Mouse (Mus musculus): ENCODE measurements at regions not wholly inside any gene's neighbourhood (a gene's known extent, or its start where the extent isn't known, plus 50 kb on each side); places are given as distances from the start of the nearest gene placed in this dataset.
A peak's percentile ranks its signal among the peaks of the same experiment; 100 is the strongest.

DNA sequence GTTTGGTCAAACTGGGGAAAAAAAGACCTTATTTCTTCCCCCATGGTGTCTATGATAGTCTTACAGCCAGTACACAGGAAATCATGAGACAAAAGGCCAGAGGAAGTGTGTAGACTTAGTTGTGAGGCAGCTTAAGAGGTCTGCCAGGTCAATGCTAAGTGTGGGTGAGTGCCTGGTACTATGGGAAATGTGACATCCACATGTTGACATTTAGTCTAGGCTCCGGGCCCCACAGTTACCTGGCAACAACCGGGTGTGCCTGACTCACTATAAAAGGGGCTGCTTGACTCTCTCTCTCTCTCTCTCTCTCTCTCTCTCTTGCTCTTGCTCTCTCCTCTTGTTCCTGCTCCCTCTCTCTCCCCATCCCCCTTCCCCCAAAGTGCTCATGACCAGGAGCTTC lies 196.1 kb upstream of the Kit start:
- Histone ChIP-seq H3K4me3 (replicated peaks; ENCODE audit: low read length) (no peak overlapping the region), H3K36me3 (ENCODE audit: insufficient read depth, low read length) (no peaks in the 10 kb centered on the region), H3K9me3 (ENCODE audit: low read length) (no peaks in the 10 kb centered on the region), H3K27me3 (ENCODE audit: insufficient read depth, low read length) (no peaks in the 10 kb centered on the region), H3K4me1 (replicated peaks; ENCODE audit: low read depth, low read length) (peaks cover 15% of the 10 kb centered on the region)
- TF ChIP-seq CTCF (conservative IDR thresholded peaks at IDR 0.05; ENCODE audit: low read length) (no peak), NANOG (IDR thresholded peaks at IDR 0.05; ENCODE audit: borderline replicate concordance, low read length) (no peak), POU5F1 (IDR thresholded peaks at IDR 0.05; ENCODE audit: borderline replicate concordance, low read length) (no peak)

DNA sequence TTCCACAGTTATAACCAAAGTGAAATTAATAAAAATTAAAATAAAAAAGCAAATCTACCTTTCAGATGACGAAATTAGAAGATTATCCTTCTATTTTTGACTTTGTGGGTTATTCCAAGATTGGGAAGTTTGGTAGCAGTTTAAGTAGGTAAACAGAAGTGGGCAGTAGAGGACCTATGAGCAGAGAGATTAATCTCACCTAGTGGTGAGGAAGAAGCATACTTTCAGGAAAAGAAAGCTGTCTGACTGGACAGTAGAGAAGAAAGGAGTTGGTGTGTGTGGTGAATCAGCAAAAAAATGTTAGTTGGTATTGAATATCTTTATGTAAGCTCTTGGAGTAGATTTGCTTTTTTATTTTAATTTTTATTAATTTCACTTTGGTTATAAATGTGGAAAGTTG lies 194.4 kb upstream of the Kit start:
- TF ChIP-seq CTCF (conservative IDR thresholded peaks at IDR 0.05; ENCODE audit: low read length) (peak; percentile 23; the same call in 1 of the 2 replicates), POU5F1 (IDR thresholded peaks at IDR 0.05; ENCODE audit: borderline replicate concordance, low read length) (no peak)
- Histone ChIP-seq H3K4me1 (replicated peaks; ENCODE audit: low read depth, low read length) (peaks cover 15% of the 10 kb centered on the region), H3K36me3 (ENCODE audit: insufficient read depth, low read length) (no peaks in the 10 kb centered on the region), H3K9me3 (ENCODE audit: low read length) (no peaks in the 10 kb centered on the region), H3K4me3 (replicated peaks; ENCODE audit: low read length) (no peak overlapping the region), H3K27me3 (ENCODE audit: insufficient read depth, low read length) (no peaks in the 10 kb centered on the region)

DNA sequence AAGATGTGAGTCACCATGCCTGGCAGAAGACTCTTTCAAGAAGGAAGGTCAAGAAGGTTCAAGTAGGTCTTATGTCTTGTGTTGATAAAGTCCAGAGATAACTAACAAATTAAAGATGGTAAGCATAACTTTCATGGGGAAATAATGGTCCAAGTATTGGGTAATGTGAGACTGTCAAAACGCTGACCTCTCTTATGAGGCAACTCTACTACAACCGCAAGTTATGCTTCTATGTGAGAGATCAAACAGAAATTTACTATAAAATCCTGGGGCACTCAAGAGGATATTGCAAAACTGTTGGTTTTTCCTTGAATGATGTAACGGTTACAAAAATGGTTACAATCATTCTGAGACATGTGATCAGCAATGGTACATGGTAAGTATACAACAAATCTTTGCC lies 192.6 kb upstream of the Kit start:
- TF ChIP-seq NANOG (IDR thresholded peaks at IDR 0.05; ENCODE audit: borderline replicate concordance, low read length) (no peak), POU5F1 (IDR thresholded peaks at IDR 0.05; ENCODE audit: borderline replicate concordance, low read length) (no peak), CTCF (conservative IDR thresholded peaks at IDR 0.05; ENCODE audit: low read length) (no peak)
- H3K4me1 ChIP-seq (replicated peaks; ENCODE audit: low read depth, low read length) = peaks cover 12% of the 10 kb centered on the region
- no peak overlapping the region for H3K4me3 ChIP-seq (replicated peaks; ENCODE audit: low read length)
- H3K36me3 ChIP-seq (ENCODE audit: insufficient read depth, low read length) = no peaks in the 10 kb centered on the region
- no peaks in the 10 kb centered on the region for H3K27me3 ChIP-seq (ENCODE audit: insufficient read depth, low read length)
- no peaks in the 10 kb centered on the region for H3K9me3 ChIP-seq (ENCODE audit: low read length)

DNA sequence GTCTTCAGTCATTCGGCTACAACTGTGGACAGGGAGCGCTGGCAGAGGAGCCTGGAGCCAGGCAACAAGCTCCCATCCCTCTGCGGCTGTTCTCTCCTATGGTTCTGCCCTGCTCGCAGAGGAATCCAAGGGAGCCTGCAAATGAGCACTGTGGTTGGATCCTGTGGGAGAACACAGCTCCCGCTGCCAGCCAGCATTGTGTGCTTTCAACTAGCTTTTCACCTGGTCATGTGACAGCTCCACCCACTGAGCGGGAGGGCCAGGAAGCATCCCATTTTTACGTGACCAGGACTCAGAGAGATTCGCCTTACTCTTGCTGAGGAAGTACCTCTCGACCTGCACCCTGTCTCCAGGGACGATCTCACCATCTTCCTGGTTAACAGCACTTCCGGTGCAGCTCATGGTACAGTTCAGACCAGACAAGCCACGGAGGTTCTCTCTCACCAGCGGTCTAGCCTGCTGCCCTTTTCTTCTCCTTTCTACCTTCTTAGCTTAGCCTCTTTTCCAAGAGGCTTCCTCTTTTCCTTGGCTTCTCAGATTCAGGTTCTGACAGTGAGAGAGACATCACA lies 186.7 kb upstream of the Kit start:
- H3K27me3 ChIP-seq (ENCODE audit: insufficient read depth, low read length) = 0 out of 2 replicates have a peak, but pooled peaks cover 7% of the 10 kb centered on the region
- no peaks in the 10 kb centered on the region for H3K9me3 ChIP-seq (ENCODE audit: low read length)
- H3K36me3 ChIP-seq (ENCODE audit: insufficient read depth, low read length) = no peaks in the 10 kb centered on the region
- no peak overlapping the region for H3K4me3 ChIP-seq (replicated peaks; ENCODE audit: low read length)
- TF ChIP-seq CTCF (conservative IDR thresholded peaks at IDR 0.05; ENCODE audit: low read length) (no peak), POU5F1 (IDR thresholded peaks at IDR 0.05; ENCODE audit: borderline replicate concordance, low read length) (no peak), NANOG (IDR thresholded peaks at IDR 0.05; ENCODE audit: borderline replicate concordance, low read length) (no peak)
- H3K4me1 ChIP-seq (replicated peaks; ENCODE audit: low read depth, low read length) = peaks cover 7% of the 10 kb centered on the region; the same call in 1 of the 2 replicates

DNA sequence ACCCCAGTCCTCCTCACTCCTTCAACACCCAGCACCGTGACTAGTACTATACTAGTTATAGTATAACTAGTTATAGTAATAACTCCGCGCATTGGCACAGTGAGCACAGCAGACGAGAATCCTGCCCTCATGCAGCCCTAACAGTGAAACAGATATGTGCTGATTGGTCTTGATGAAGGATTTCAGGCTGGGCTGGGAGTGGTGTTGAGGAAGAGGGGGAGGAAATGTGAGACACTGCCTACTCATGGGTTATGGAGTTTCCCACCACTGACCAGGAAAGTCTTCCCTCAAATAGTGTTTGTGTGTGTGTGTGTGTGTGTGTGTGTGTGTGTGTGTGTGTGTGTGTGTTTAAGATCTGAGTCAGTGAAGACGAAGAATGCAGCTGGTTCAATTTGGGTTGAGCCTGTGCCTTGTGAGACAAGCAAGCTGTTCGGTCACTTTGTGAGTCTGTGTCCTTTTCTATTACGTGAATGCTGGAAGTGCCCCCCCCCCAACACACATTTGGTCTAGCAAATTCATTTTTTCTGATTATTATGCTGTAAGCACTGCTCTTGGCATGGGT lies 185.9 kb upstream of the Kit start:
- Histone ChIP-seq H3K9me3 (ENCODE audit: low read length) (no peaks in the 10 kb centered on the region), H3K36me3 (ENCODE audit: insufficient read depth, low read length) (no peaks in the 10 kb centered on the region), H3K4me1 (replicated peaks; ENCODE audit: low read depth, low read length) (peaks cover 7% of the 10 kb centered on the region; the same call in 1 of the 2 replicates), H3K27me3 (ENCODE audit: insufficient read depth, low read length) (0 out of 2 replicates have a peak, but pooled peaks cover 7% of the 10 kb centered on the region), H3K4me3 (replicated peaks; ENCODE audit: low read length) (no peak overlapping the region)
- TF ChIP-seq CTCF (conservative IDR thresholded peaks at IDR 0.05; ENCODE audit: low read length) (no peak), NANOG (IDR thresholded peaks at IDR 0.05; ENCODE audit: borderline replicate concordance, low read length) (no peak), POU5F1 (IDR thresholded peaks at IDR 0.05; ENCODE audit: borderline replicate concordance, low read length) (no peak)

DNA sequence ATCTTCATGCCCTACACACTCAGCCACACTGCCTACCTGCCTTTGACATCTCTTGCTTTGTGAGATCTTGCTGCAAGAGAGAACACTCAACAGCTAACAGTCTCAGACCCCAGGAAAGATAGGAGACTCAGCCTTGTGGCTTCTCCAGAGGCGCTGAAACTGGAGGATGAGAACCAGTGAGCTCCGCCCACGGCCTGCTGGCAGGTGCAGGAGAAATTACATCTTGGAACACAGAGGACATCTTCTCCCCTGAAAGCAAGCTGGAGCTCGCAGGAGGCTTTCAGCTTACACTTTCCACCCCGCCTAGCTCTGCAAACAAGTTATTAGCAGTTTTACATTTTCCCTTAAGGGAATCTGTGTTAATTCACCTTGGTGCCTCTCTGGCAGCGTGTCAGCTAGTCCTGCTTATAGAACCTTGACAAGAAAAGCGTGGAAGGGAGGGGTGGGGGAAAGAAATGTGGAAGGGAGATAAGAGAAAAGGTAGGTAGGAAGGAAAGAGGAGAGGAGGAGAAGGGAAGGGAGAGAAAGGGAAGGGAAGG lies 185.2 kb upstream of the Kit start:
- Histone ChIP-seq H3K36me3 (ENCODE audit: insufficient read depth, low read length) (no peaks in the 10 kb centered on the region), H3K27me3 (ENCODE audit: insufficient read depth, low read length) (0 out of 2 replicates have a peak, but pooled peaks cover 7% of the 10 kb centered on the region), H3K4me3 (replicated peaks; ENCODE audit: low read length) (no peak overlapping the region), H3K4me1 (replicated peaks; ENCODE audit: low read depth, low read length) (peaks cover 7% of the 10 kb centered on the region; the same call in 1 of the 2 replicates), H3K9me3 (ENCODE audit: low read length) (no peaks in the 10 kb centered on the region)
- TF ChIP-seq NANOG (IDR thresholded peaks at IDR 0.05; ENCODE audit: borderline replicate concordance, low read length) = no peak
- TF ChIP-seq POU5F1 (IDR thresholded peaks at IDR 0.05; ENCODE audit: borderline replicate concordance, low read length) = no peak
- no peak for TF ChIP-seq CTCF (conservative IDR thresholded peaks at IDR 0.05; ENCODE audit: low read length)

DNA sequence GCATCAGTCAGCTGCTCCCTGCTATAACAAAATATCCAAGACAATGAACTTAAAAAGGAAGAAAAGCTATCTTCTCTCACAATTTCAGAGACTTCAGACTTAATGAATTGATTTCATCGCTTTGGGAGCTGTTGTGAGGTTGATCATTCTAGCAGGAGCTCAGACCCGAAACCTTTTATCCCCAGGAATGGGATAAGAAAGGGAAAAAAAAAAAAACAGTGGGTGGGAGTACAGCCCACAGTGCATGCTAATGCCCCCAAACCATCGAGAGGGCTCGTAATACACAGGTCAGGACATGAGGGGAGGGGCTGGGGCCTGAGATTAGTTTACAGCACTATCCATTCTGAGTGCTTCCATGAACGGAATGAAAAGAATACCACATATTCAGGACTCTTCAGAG lies 175.9 kb upstream of the Kit start:
- H3K36me3 ChIP-seq (ENCODE audit: insufficient read depth, low read length) = no peaks in the 10 kb centered on the region
- TF ChIP-seq CTCF (conservative IDR thresholded peaks at IDR 0.05; ENCODE audit: low read length) = no peak
- TF ChIP-seq POU5F1 (IDR thresholded peaks at IDR 0.05; ENCODE audit: borderline replicate concordance, low read length) = no peak
- TF ChIP-seq NANOG (IDR thresholded peaks at IDR 0.05; ENCODE audit: borderline replicate concordance, low read length) = peak; percentile 66; the same call in 1 of the 2 replicates
- H3K9me3 ChIP-seq (ENCODE audit: low read length) = no peaks in the 10 kb centered on the region
- no peaks in the 10 kb centered on the region for H3K27me3 ChIP-seq (ENCODE audit: insufficient read depth, low read length)
- H3K4me1 ChIP-seq (replicated peaks; ENCODE audit: low read depth, low read length) = peaks cover 19% of the 10 kb centered on the region
- H3K4me3 ChIP-seq (replicated peaks; ENCODE audit: low read length) = no peak overlapping the region

DNA sequence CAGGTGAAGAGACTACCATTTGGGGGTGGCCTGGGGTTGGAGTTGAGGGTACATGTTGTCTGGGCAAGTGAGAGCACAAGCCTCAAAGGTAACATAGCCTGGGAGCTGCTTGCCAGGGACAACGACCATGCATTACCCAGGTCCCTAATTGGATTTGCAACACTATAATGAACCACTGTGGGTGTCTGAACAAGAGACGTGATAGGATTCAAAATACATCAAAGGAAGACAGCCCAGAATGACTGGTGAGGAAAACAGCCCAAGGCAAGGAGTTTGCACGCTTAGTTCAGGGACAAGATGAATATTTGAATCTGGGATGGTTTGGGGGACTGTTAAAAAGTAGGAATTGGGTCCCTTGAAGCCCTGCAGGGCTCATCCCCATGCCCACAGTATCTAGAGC lies 173.0 kb upstream of the Kit start:
- no peaks in the 10 kb centered on the region for H3K27me3 ChIP-seq (ENCODE audit: insufficient read depth, low read length)
- TF ChIP-seq CTCF (conservative IDR thresholded peaks at IDR 0.05; ENCODE audit: low read length) (no peak), POU5F1 (IDR thresholded peaks at IDR 0.05; ENCODE audit: borderline replicate concordance, low read length) (no peak), NANOG (IDR thresholded peaks at IDR 0.05; ENCODE audit: borderline replicate concordance, low read length) (no peak)
- H3K4me3 ChIP-seq (replicated peaks; ENCODE audit: low read length) = no peak overlapping the region

More for the DNA sequence above, 173.0 kb upstream of the Kit start:
- Histone ChIP-seq H3K4me1 (replicated peaks; ENCODE audit: low read depth, low read length) (peaks cover 19% of the 10 kb centered on the region), H3K9me3 (ENCODE audit: low read length) (no peaks in the 10 kb centered on the region), H3K36me3 (ENCODE audit: insufficient read depth, low read length) (no peaks in the 10 kb centered on the region)

All from E14TG2a.4 (cell line).